Mouse (Mus musculus) adrenal gland, postnatal 0 days (tissue): ENCODE data around the gene Olfr1449. TPM values are rescaled to one million over a fixed set of nuclear protein-coding genes. Genes with fewer than 3 reads are reported as not detected.

Experiments used
- polyA plus RNA-seq: library from polyadenylated mRNA; unstranded; fragments of >200 nt; fragmentation: Nextera tagmentation; extraction: Ambion mirVana; gene quantifications from 2 replicates; pipeline ENCODE4 v1.2.1, GENCODE M21; 2015

The Olfr1449 gene
- not detected in 2 replicates for polyA plus RNA-seq

DNA sequence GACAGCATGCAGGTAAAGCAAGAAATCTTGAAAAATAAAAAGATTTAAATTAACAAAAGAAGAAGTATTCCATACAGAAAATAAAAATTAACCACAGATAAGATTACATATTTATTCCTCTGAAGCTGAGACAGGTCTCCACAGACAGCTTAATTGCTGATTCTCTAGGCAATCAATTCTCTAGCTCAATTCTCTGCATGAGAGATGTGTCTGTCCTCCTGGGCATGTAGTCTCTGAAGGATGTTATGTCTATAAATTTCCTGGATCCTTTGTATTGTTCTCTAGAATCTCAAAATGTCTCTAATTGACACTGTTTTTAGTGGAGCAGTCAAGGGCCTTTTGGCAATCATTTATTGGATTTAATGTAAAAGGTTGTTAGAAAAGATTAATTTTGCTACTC lies at the start of gene Olfr1449:
Gene Olfr1449, plus strand, starts transcription at position 301 of the 400 bp plus-strand sequence.

DNA sequence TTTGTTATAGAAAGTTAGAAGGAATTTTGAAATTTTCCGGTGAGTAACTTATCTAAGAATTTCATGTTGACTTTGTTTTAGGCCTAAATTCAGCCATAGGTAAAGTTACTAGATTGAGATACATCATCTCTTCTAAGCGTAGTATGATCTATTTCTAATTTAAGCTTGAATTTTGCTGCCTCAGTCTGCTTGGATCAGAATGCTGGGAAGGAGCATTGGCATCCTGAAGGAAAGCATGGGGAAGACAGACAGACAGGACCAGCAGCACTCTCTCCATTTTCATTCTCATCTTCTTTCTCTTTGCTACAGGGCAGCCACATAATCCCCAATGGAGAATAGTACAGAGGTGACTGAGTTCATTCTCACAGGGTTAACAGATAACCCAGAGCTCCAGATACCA lies 47.1 kb upstream of the Olfr1449 start, which contains the start of gene Olfr1445:
Gene Olfr1445, plus strand, starts transcription at position 301 of the 400 bp plus-strand sequence.

DNA sequence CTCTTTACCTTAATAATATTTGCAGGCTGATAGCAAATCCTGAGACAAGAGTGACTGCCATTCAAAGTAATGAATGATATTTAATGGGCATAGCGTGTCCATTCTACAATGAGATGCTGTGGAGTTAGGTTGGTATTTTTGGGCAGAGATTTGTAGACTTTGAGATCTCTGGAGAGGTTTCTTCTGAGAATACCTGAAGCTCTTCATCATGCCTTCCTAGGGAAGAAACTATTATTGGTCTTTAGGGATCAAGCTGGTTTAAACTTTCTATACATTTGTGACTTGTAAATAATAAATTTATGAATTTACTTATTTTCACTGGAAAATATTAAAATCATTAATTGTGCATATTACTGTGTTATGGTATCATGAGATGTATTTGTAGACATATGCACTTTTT lies 37.2 kb upstream of the Olfr1449 start, which contains the start of gene Olfr1446:
Gene Olfr1446, minus strand, starts transcription at position 101 of the 400 bp plus-strand sequence.

DNA sequence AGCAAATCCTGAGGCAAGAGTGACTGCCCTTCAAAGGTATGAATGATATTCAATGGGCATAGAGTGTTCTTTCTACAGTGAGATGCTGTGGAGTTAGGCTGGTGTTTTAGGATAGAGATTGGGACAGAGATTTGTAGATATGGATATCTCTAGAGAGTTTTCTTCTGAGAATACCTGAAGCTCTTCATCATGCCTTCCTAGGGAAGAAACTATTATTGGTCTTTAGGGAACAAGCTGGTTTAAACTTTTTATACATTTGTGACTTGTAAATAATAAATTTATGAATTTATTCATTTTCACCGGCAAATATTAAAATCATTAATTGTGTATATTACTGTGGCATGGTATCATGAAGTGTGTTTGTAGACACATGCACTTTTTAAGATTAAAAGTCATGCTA lies 27.0 kb upstream of the Olfr1449 start, which contains the start of gene Olfr1447:
Gene Olfr1447, minus strand, starts transcription at position 101 of the 400 bp plus-strand sequence.

DNA sequence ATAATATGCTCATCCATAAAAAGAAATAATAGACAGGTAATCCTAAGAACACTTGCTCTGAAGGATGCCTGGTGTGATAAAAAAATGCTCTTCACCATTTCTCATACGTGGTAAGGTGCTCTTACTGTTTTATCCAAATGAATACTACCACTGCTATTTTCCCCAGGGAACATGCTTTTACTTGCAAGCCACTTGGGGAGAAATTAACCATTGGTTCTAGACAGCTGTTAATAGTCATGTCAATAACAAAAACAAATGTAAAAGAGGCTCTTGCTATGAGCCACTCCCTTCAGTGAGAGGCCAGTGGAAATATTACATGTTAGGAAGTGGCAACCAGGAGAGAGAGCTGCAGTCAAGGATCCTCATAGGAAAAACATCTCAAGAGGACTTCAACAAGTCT lies 6.3 kb upstream of the Olfr1449 start, which contains the start of gene Olfr1448:
Gene Olfr1448, minus strand, starts transcription at position 101 of the 400 bp plus-strand sequence.

DNA sequence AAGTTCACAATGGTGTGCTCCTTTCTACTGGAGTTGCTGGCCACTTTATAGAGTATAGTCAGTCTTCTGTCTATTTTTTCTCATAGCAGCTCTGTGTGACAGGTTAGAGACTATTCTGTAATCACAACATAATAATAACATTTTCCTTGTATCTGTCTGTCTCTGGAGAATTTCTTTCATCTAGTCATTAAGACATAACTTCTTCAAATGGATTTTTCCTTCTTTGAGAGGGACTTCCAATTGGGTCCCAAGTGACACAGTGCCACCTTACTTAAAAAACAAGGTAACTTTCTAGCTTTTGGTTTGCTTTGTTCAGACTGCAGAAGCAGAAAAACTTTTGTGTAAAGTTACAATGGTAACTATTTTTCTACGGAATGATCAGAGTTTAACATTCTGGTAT lies 19.3 kb downstream of the Olfr1449 start, which contains the start of gene Olfr1450:
Gene Olfr1450, plus strand, starts transcription at position 301 of the 400 bp plus-strand sequence.

Other genes starting within 250 kb of the Olfr1449 start
- 0.69 and 0.88 TPM in 2 replicates for gene Keg1, start 235.1 kb upstream of the Olfr1449 start, polyA plus RNA-seq
- gene Cntf, start 165.2 kb upstream of the Olfr1449 start, polyA plus RNA-seq = 0.43 and 0.69 TPM in 2 replicates
- 11.3 and 12.5 TPM in 2 replicates for gene Zfp91, start 134.7 kb upstream of the Olfr1449 start, polyA plus RNA-seq
- 3.7 and 5.1 TPM in 2 replicates for gene Lpxn, start 134.6 kb upstream of the Olfr1449 start, polyA plus RNA-seq
- not detected in 2 replicates for gene Gm5244, start 84.2 kb upstream of the Olfr1449 start, polyA plus RNA-seq
- gene Olfr1444, start 73.6 kb upstream of the Olfr1449 start, polyA plus RNA-seq = not detected in 2 replicates
- gene Olfr1445, start 47.0 kb upstream of the Olfr1449 start, polyA plus RNA-seq = not detected in 2 replicates
- not detected in 2 replicates for gene Olfr1446, start 37.3 kb upstream of the Olfr1449 start, polyA plus RNA-seq
- not detected in 2 replicates for gene Olfr1447, start 27.1 kb upstream of the Olfr1449 start, polyA plus RNA-seq
- gene Olfr1448, start 6.4 kb upstream of the Olfr1449 start, polyA plus RNA-seq = not detected in 2 replicates
- not detected in 2 replicates for gene Olfr1450, start 19.4 kb downstream of the Olfr1449 start, polyA plus RNA-seq
- gene Olfr1451, start 64.2 kb downstream of the Olfr1449 start, polyA plus RNA-seq = not detected in 2 replicates
- gene Olfr1453, start 97.5 kb downstream of the Olfr1449 start, polyA plus RNA-seq = not detected in 2 replicates
- not detected in 2 replicates for gene Olfr1454, start 129.8 kb downstream of the Olfr1449 start, polyA plus RNA-seq
- gene Olfr1457, start 167.1 kb downstream of the Olfr1449 start, polyA plus RNA-seq = not detected in 2 replicates
- not detected in 2 replicates for gene Olfr1458, start 175.9 kb downstream of the Olfr1449 start, polyA plus RNA-seq
- not detected in 2 replicates for gene Olfr1459, start 218.7 kb downstream of the Olfr1449 start, polyA plus RNA-seq
- not detected in 2 replicates for gene Olfr1461, start 232.2 kb downstream of the Olfr1449 start, polyA plus RNA-seq